Mouse (Mus musculus) spleen, adult 2 months (tissue): ENCODE measurements at regions not wholly inside any gene's neighbourhood (a gene's known extent, or its start where the extent isn't known, plus 50 kb on each side); places are given as distances from the start of the nearest gene placed in this dataset.

Experiments
- DNase-seq, 2 experiments: peaks; one replicate each; pipeline versions ENCODE4 v3.0.0 to v3.0.0-alpha.2; 2012 to 2021; ENCODE audit warnings: low spot score in 2 of 2, low read depth in 1 of 2
- H3K27ac ChIP-seq: fragments of 200-500 bp; 2 replicates; pipeline ENCODE4 v1.5.1; 2012; ENCODE audit warnings: low read length, inconsistent platforms; ENCODE audit not compliant: insufficient read depth
- H3K27me3 ChIP-seq: fragments of 200-500 bp; 2 replicates; pipeline ENCODE4 v1.6.1; 2012; ENCODE audit warnings: mild to moderate bottlenecking, moderate library complexity, low read length, inconsistent platforms; ENCODE audit not compliant: control insufficient read depth, insufficient read depth
- H3K36me3 ChIP-seq: fragments of 200-500 bp; 2 replicates; pipeline ENCODE4 v1.6.1; 2012; ENCODE audit warnings: mild to moderate bottlenecking, low read length, inconsistent platforms; ENCODE audit not compliant: control insufficient read depth, insufficient read depth
- H3K4me1 ChIP-seq: fragments of 200-500 bp; 2 replicates; pipeline ENCODE4 v1.6.1; 2011; ENCODE audit warnings: inconsistent platforms; ENCODE audit not compliant: control insufficient read depth, insufficient read depth, insufficient read length
- H3K4me3 ChIP-seq: fragments of 200-500 bp; 2 replicates; pipeline ENCODE4 v1.5.1; 2011; ENCODE audit warnings: mild to moderate bottlenecking, inconsistent platforms; ENCODE audit not compliant: insufficient read depth, insufficient read length; ENCODE audit errors: extremely low read depth
- CTCF ChIP-seq: fragments of 200-500 bp; IDR thresholded peaks from 2 replicates; pipeline ENCODE4 v1.5.1; 2011; ENCODE audit warnings: mild to moderate bottlenecking, inconsistent platforms; ENCODE audit not compliant: insufficient read depth, insufficient read length, insufficient replicate concordance; ENCODE audit errors: extremely low read depth
- POLR2A ChIP-seq: fragments of 200-500 bp; IDR thresholded peaks from 2 replicates; pipeline ENCODE4 v1.6.1; 2011; ENCODE audit warnings: low read depth, low read length, inconsistent platforms
- WGBS: fragments of 180-500 bp; shearing (Covaris S2); methylation state at CpG from one replicate; pipeline ENCODE4 v1.1.7; 2018; 5-methylcytosine and 5-hydroxymethylcytosine counted together

DNA sequence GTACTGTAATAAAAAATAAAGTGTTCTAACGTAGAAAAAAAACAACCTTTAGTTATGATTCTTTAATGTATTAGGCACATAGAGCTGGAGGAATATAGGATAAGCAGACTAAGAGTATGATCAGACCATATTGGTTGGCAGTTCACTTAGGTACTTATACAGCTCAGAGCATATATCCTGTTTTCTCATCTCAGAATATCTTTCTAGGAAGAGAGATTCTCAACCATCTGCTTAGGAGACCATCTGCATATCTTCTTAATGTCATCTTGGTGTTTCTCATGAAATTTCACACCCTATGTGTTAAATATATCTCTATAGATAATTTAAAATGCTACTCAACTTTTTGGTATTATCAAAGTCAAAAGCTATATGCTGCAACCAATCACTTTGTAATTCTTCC lies 1185.4 kb upstream of the Lrrc6 start:
- 88% methylated on average over 1 of the region's 1 CpGs for WGBS
- H3K27ac ChIP-seq = no peak overlapping the region

DNA sequence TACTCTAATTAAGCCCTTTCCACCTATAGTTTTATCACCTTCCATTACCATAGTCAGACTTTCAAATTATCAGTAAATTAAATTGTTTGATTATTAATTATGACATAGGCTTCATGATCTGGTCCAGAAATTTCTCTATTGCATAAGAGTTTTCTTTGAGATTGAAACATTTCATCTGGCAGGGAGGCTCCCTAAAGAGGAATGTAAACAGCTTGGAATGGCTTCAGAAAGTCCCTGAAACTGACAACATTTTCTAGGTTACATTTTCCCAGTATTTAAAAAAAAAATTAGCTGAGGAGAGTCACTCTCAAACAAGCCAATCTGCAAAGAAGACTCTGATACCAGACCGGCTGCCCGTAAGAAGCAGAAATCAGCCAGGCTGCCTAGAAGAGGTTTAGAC lies 1172.6 kb upstream of the Lrrc6 start:
- H3K36me3 ChIP-seq = no peaks in the 10 kb centered on the region
- no peak overlapping the region for H3K4me3 ChIP-seq
- no peaks in the 10 kb centered on the region; the same call in 1 of the 2 replicates for H3K27me3 ChIP-seq
- 100% methylated on average over 2 of the region's 2 CpGs for whole genome bisulfite sequencing
- no peak overlapping the region for H3K27ac ChIP-seq
- DNase-seq = no peak
- TF ChIP-seq POLR2A (no peak), CTCF (no peak)
- no peaks in the 10 kb centered on the region for H3K4me1 ChIP-seq

More for the DNA sequence above, 1185.4 kb upstream of the Lrrc6 start:
- no peaks in the 10 kb centered on the region for H3K4me1 ChIP-seq
- no peaks in the 10 kb centered on the region for H3K36me3 ChIP-seq
- TF ChIP-seq POLR2A (no peak), CTCF (no peak)
- no peak for DNase-seq
- H3K4me3 ChIP-seq = no peak overlapping the region
- no peaks in the 10 kb centered on the region for H3K27me3 ChIP-seq

DNA sequence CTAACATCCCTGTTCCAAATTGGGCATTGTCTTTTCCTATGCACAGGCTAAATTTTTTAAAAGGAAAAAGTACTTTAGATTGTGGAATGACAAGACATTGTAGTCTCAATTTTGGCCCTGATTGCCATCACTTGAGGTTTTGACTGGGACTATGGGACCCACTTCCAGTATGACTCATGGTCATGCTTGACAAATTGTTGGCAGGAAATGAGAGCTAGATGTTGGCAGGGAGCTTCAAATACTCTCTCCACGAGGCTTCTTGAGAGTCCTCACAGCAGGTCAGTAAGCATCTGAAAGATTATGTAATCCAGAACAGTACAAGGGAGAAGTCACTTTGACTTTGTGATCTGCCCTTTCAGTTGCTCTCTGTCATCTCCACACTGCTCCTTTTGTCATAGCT lies 1135.4 kb upstream of the Lrrc6 start:
- H3K27ac ChIP-seq = no peak overlapping the region
- no peaks in the 10 kb centered on the region for H3K27me3 ChIP-seq
- H3K4me1 ChIP-seq = no peaks in the 10 kb centered on the region
- H3K36me3 ChIP-seq = no peaks in the 10 kb centered on the region
- 0% methylated on average over 1 of the region's 1 CpGs for WGBS
- DNase-seq = no peak
- H3K4me3 ChIP-seq = no peak overlapping the region
- TF ChIP-seq CTCF (no peak), POLR2A (no peak)

DNA sequence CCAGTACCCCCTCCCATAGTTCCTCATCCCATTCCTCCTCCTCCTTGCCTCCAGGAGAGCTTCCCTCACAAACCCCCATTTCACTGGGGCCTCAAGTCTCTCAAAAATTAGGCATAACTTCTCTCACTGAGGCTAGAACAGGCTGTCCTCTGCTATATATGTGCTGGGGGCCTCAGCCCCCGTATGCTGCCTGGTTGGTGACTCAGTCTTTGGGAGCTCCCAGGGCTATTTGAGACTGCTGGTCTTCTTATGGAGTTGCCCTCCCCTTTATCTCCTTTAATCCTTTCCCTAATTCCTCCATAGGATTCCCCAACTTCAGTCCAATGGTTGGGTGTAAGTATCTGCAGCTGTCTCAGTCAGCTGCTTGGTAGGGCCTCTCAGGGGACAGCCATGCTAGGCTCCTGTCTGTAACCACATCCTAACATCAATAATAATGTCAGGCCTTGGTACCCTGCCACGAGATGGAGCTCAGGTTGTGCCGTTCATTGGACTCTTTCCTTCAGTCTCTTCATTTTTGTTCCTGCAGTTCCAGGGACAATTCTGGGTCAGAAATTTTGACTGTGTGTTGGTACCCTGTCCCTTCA lies 1126.1 kb upstream of the Lrrc6 start:
- Histone ChIP-seq H3K27ac (no peak overlapping the region), H3K36me3 (no peaks in the 10 kb centered on the region), H3K4me3 (no peak overlapping the region), H3K4me1 (no peaks in the 10 kb centered on the region), H3K27me3 (no peaks in the 10 kb centered on the region)
- TF ChIP-seq POLR2A = no peak
- 39% methylated on average over 3 of the region's 3 CpGs for WGBS
- no peak for DNase-seq

DNA sequence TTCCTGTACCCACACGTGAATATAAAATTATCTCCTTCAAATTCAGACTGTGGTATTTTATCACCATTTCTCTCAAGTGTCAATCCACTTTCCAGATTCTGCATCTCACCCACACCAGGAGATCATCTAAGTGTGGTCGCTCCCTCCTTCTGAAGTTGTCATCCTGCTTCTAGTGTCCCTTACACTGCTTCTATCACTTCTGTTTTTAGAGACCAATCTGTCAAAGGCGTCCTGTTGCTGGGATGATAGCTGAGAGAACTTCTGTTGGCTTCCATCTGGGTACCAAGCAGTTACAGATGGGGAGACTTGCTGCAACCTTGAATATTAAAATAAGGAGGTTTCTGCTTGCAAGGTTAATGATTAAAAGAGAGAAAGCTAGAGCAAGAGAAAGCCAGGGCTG lies 1111.2 kb upstream of the Lrrc6 start:
- no peaks in the 10 kb centered on the region for H3K4me1 ChIP-seq
- WGBS = 74% methylated on average over 3 of the region's 3 CpGs
- no peak overlapping the region for H3K27ac ChIP-seq
- no peak for DNase-seq
- TF ChIP-seq POLR2A = no peak
- no peak for TF ChIP-seq CTCF
- H3K36me3 ChIP-seq = no peaks in the 10 kb centered on the region
- H3K27me3 ChIP-seq = no peaks in the 10 kb centered on the region
- H3K4me3 ChIP-seq = no peak overlapping the region

DNA sequence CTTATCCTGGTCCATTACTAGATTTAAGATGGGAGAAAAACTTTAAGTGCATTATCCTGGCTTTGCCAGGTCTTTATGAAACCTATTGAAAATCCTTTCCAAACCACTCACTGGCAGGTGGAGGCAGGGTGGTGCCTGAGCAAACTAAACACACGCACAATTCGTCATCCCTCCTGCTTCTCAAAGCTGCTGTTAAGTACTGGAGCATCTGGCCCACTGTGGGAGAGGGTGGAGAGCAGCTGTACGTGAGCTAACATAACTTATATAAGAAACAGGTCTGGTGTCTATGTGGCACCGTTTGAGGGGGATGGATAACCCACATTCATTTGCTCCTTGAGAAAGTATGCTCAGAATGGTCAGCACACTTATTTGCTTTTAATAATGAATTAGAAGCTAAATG lies 1097.7 kb upstream of the Lrrc6 start:
- H3K27me3 ChIP-seq = no peaks in the 10 kb centered on the region
- H3K4me3 ChIP-seq = no peak overlapping the region
- TF ChIP-seq CTCF = no peak
- TF ChIP-seq POLR2A = no peak
- DNase-seq = no peak
- WGBS = 90% methylated on average over 4 of the region's 4 CpGs
- no peak overlapping the region for H3K27ac ChIP-seq
- no peaks in the 10 kb centered on the region for H3K36me3 ChIP-seq
- H3K4me1 ChIP-seq = no peaks in the 10 kb centered on the region

DNA sequence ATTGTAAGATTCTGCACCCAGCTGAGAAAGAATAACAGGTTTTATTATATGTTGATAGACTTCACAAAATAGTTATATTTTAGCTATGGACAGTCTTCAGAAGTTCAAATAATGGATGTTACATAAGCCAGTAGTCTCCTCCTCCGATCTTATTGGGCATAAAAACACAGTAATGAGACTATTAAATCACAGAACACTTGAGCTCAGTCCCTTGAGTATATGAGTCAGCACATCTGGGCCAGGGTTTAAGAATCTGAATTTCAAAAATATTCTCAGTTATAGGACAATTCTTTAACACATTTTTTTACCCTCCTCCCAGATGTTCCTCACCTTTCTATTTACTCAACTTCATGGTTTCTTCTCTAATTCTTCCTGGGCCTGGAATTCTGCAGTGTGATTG lies 1075.9 kb upstream of the Lrrc6 start:
- Histone ChIP-seq H3K27me3 (no peaks in the 10 kb centered on the region), H3K36me3 (no peaks in the 10 kb centered on the region), H3K4me3 (no peak overlapping the region), H3K27ac (no peak overlapping the region), H3K4me1 (no peaks in the 10 kb centered on the region)
- WGBS = 96% methylated on average over 1 of the region's 1 CpGs
- no peak for DNase-seq
- TF ChIP-seq POLR2A (no peak), CTCF (no peak)
